Mouse (Mus musculus): ENCODE measurements around the gene Nfatc3.

DNA sequence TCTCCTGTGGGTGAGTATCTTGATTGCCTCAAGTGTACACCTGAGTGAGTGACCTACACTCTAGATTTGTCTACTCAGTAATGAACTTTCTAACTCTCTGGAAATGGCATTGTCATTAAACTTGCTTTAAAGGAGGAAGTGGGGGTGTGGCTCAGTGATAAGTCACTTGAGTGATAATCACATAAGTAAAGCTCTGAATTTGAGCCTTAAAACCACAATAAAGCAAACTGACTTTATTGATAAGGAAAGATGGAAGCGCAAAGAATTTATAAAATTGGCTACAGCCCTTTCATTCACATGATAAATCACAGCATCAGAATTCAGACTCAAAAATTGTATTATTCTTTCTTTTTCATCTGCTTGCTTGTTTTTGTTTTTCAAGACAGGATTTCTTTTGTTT lies 98.8 kb downstream of the Nfatc3 start:
- TF ChIP-seq CTCF (IDR thresholded peaks at IDR 0.05; ENCODE audit: borderline replicate concordance, insufficient read depth, low read depth, low read length) (no peak), POLR2A (IDR thresholded peaks at IDR 0.05; ENCODE audit: borderline replicate concordance, insufficient read depth, low read length) (no peak)
